Mouse (Mus musculus): ENCODE measurements around the gene Slc15a2. TPM values are rescaled to one million over a fixed set of nuclear protein-coding genes. Genes with fewer than 3 reads are reported as not detected.

Gene Slc15a2
- polyA plus RNA-seq, 1 experiment from 2014 or later: 1.7 TPM

GRCm38 (mm10) chr16:36739404-36739930 is 45.3 kb downstream of the Slc15a2 start:
- WGBS: 32% methylated on average over 4 of the region's 4 CpGs
- no peak for ATAC-seq (ENCODE audit: low FRiP score)
- Histone ChIP-seq H3K27me3 (ENCODE audit: control insufficient read depth, insufficient read depth, low read length) (no peaks in the 10 kb centered on the region), H3K9me3 (ENCODE audit: control insufficient read depth, low read length) (no peaks in the 10 kb centered on the region), H3K9ac (ENCODE audit: low read length) (no peak overlapping the region), H3K4me2 (no peak overlapping the region), H3K36me3 (ENCODE audit: control insufficient read depth, insufficient read depth, low read length) (no peaks in the 10 kb centered on the region), H3K27ac (ENCODE audit: low read depth, low read length) (no peak overlapping the region), H3K4me1 (ENCODE audit: control insufficient read depth, insufficient read depth, low read length) (no peaks in the 10 kb centered on the region), H3K4me3 (ENCODE audit: low read depth, low read length) (no peak overlapping the region)
- DNase-seq (ENCODE audit: low spot score, missing footprints): no peak

- H3K4me1 ChIP-seq (ENCODE audit: control insufficient read depth, insufficient read depth, low read length): no peaks in the 10 kb centered on the region
- no peak overlapping the region for H3K9ac ChIP-seq (ENCODE audit: low read length)
- H3K36me3 ChIP-seq (ENCODE audit: control insufficient read depth, insufficient read depth, low read length): no peaks in the 10 kb centered on the region
- H3K4me3 ChIP-seq (ENCODE audit: low read depth, low read length): no peak overlapping the region
- ATAC-seq (ENCODE audit: low FRiP score) (no peak), DNase-seq (ENCODE audit: low spot score, missing footprints) (no peak)
- no peak overlapping the region for H3K4me2 ChIP-seq
- no peaks in the 10 kb centered on the region for H3K9me3 ChIP-seq (ENCODE audit: control insufficient read depth, low read length)
- 85% methylated on average over 3 of the region's 3 CpGs for whole genome bisulfite sequencing
- H3K27me3 ChIP-seq (ENCODE audit: control insufficient read depth, insufficient read depth, low read length): no peaks in the 10 kb centered on the region
- no peak overlapping the region for H3K27ac ChIP-seq (ENCODE audit: low read depth, low read length)
These were observed 49.3 kb downstream of the Slc15a2 start for GRCm38 (mm10) chr16:36735421-36735820.

- H3K4me1 ChIP-seq (ENCODE audit: control insufficient read depth, insufficient read depth, low read length): no peaks in the 10 kb centered on the region
- no peaks in the 10 kb centered on the region for H3K9me3 ChIP-seq (ENCODE audit: control insufficient read depth, low read length)
- H3K4me2 ChIP-seq: no peak overlapping the region
- 86% methylated on average over 1 of the region's 1 CpGs for WGBS
- no peak overlapping the region for H3K27ac ChIP-seq (ENCODE audit: low read depth, low read length)
- H3K36me3 ChIP-seq (ENCODE audit: control insufficient read depth, insufficient read depth, low read length): no peaks in the 10 kb centered on the region
- DNase-seq (ENCODE audit: low spot score, missing footprints) (no peak), ATAC-seq (ENCODE audit: low FRiP score) (no peak)
- H3K4me3 ChIP-seq (ENCODE audit: low read depth, low read length): no peak overlapping the region
- no peak overlapping the region for H3K9ac ChIP-seq (ENCODE audit: low read length)
- no peaks in the 10 kb centered on the region for H3K27me3 ChIP-seq (ENCODE audit: control insufficient read depth, insufficient read depth, low read length)
These were observed 50.9 kb downstream of the Slc15a2 start for GRCm38 (mm10) chr16:36733827-36734226.

- H3K4me3 ChIP-seq (ENCODE audit: low read depth, low read length): no peak overlapping the region
- DNase-seq (ENCODE audit: low spot score, missing footprints) (no peak), ATAC-seq (ENCODE audit: low FRiP score) (no peak)
- no peak overlapping the region for H3K4me2 ChIP-seq
- no peak overlapping the region for H3K9ac ChIP-seq (ENCODE audit: low read length)
- H3K36me3 ChIP-seq (ENCODE audit: control insufficient read depth, insufficient read depth, low read length): no peaks in the 10 kb centered on the region
- no peaks in the 10 kb centered on the region for H3K4me1 ChIP-seq (ENCODE audit: control insufficient read depth, insufficient read depth, low read length)
- H3K27me3 ChIP-seq (ENCODE audit: control insufficient read depth, insufficient read depth, low read length): no peaks in the 10 kb centered on the region
- no peak overlapping the region for H3K27ac ChIP-seq (ENCODE audit: low read depth, low read length)
- H3K9me3 ChIP-seq (ENCODE audit: control insufficient read depth, low read length): no peaks in the 10 kb centered on the region
These were observed 52.2 kb downstream of the Slc15a2 start for GRCm38 (mm10) chr16:36732572-36732971.

GRCm38 (mm10) chr16:36728959-36729358 is 55.8 kb downstream of the Slc15a2 start:
- no peak overlapping the region for H3K4me3 ChIP-seq (ENCODE audit: low read depth, low read length)
- ATAC-seq (ENCODE audit: low FRiP score) (no peak), DNase-seq (ENCODE audit: low spot score, missing footprints) (no peak)
- H3K4me2 ChIP-seq: no peak overlapping the region
- H3K9me3 ChIP-seq (ENCODE audit: control insufficient read depth, low read length): no peaks in the 10 kb centered on the region
- no peak overlapping the region for H3K27ac ChIP-seq (ENCODE audit: low read depth, low read length)
- H3K36me3 ChIP-seq (ENCODE audit: control insufficient read depth, insufficient read depth, low read length): no peaks in the 10 kb centered on the region
- H3K4me1 ChIP-seq (ENCODE audit: control insufficient read depth, insufficient read depth, low read length): no peaks in the 10 kb centered on the region
- no peaks in the 10 kb centered on the region for H3K27me3 ChIP-seq (ENCODE audit: control insufficient read depth, insufficient read depth, low read length)
- WGBS: 87% methylated on average over 2 of the region's 2 CpGs
- H3K9ac ChIP-seq (ENCODE audit: low read length): no peak overlapping the region

GRCm38 (mm10) chr16:36723880-36724443 is 60.8 kb downstream of the Slc15a2 start:
- no peak for ATAC-seq (ENCODE audit: low FRiP score)
- no peak overlapping the region for H3K9ac ChIP-seq (ENCODE audit: low read length)
- 76% methylated on average over 3 of the region's 3 CpGs for WGBS
- no peaks in the 10 kb centered on the region for H3K27me3 ChIP-seq (ENCODE audit: control insufficient read depth, insufficient read depth, low read length)
- no peak for DNase-seq (ENCODE audit: low spot score, missing footprints)
- H3K36me3 ChIP-seq (ENCODE audit: control insufficient read depth, insufficient read depth, low read length): no peaks in the 10 kb centered on the region
- no peak overlapping the region for H3K4me3 ChIP-seq (ENCODE audit: low read depth, low read length)
- no peaks in the 10 kb centered on the region for H3K9me3 ChIP-seq (ENCODE audit: control insufficient read depth, low read length)
- H3K4me1 ChIP-seq (ENCODE audit: control insufficient read depth, insufficient read depth, low read length): no peaks in the 10 kb centered on the region
- H3K4me2 ChIP-seq: no peak overlapping the region
- no peak overlapping the region for H3K27ac ChIP-seq (ENCODE audit: low read depth, low read length)

- no peaks in the 10 kb centered on the region for H3K4me1 ChIP-seq (ENCODE audit: control insufficient read depth, insufficient read depth, low read length)
- no peak overlapping the region for H3K27ac ChIP-seq (ENCODE audit: low read depth, low read length)
- DNase-seq (ENCODE audit: low spot score, missing footprints) (no peak), ATAC-seq (ENCODE audit: low FRiP score) (no peak)
- no peaks in the 10 kb centered on the region for H3K36me3 ChIP-seq (ENCODE audit: control insufficient read depth, insufficient read depth, low read length)
- no peak overlapping the region for H3K9ac ChIP-seq (ENCODE audit: low read length)
- no peak overlapping the region for H3K4me2 ChIP-seq
- H3K9me3 ChIP-seq (ENCODE audit: control insufficient read depth, low read length): no peaks in the 10 kb centered on the region
- no peak overlapping the region for H3K4me3 ChIP-seq (ENCODE audit: low read depth, low read length)
- H3K27me3 ChIP-seq (ENCODE audit: control insufficient read depth, insufficient read depth, low read length): no peaks in the 10 kb centered on the region
- 24% methylated on average over 4 of the region's 4 CpGs for WGBS
These were observed 62.0 kb downstream of the Slc15a2 start for GRCm38 (mm10) chr16:36722739-36723138.

GRCm38 (mm10) chr16:36720194-36721055 is 64.3 kb downstream of the Slc15a2 start:
- Histone ChIP-seq H3K4me2 (no peak overlapping the region), H3K4me3 (ENCODE audit: low read depth, low read length) (no peak overlapping the region), H3K9ac (ENCODE audit: low read length) (no peak overlapping the region), H3K9me3 (ENCODE audit: control insufficient read depth, low read length) (no peaks in the 10 kb centered on the region), H3K4me1 (ENCODE audit: control insufficient read depth, insufficient read depth, low read length) (no peaks in the 10 kb centered on the region), H3K27ac (ENCODE audit: low read depth, low read length) (no peak overlapping the region), H3K27me3 (ENCODE audit: control insufficient read depth, insufficient read depth, low read length) (no peaks in the 10 kb centered on the region), H3K36me3 (ENCODE audit: control insufficient read depth, insufficient read depth, low read length) (no peaks in the 10 kb centered on the region)
- ATAC-seq (ENCODE audit: low FRiP score) (no peak), DNase-seq (ENCODE audit: low spot score, missing footprints) (no peak)
- 65% methylated on average over 13 of the region's 13 CpGs for WGBS

GRCm38 (mm10) chr16:36718637-36719036 is 66.1 kb downstream of the Slc15a2 start:
- no peaks in the 10 kb centered on the region for H3K36me3 ChIP-seq (ENCODE audit: control insufficient read depth, insufficient read depth, low read length)
- no peaks in the 10 kb centered on the region for H3K27me3 ChIP-seq (ENCODE audit: control insufficient read depth, insufficient read depth, low read length)
- ATAC-seq (ENCODE audit: low FRiP score): no peak
- H3K4me1 ChIP-seq (ENCODE audit: control insufficient read depth, insufficient read depth, low read length): no peaks in the 10 kb centered on the region
- H3K9ac ChIP-seq (ENCODE audit: low read length): no peak overlapping the region
- DNase-seq (ENCODE audit: low spot score, missing footprints): no peak
- H3K27ac ChIP-seq (ENCODE audit: low read depth, low read length): no peak overlapping the region
- H3K4me3 ChIP-seq (ENCODE audit: low read depth, low read length): no peak overlapping the region
- no peak overlapping the region for H3K4me2 ChIP-seq
- H3K9me3 ChIP-seq (ENCODE audit: control insufficient read depth, low read length): no peaks in the 10 kb centered on the region

Measured in midbrain, embryonic 11.5 days (tissue).